Mouse (Mus musculus) hindbrain, postnatal 0 days (tissue): ENCODE measurements around the gene Awat2. TPM values are rescaled to one million over a fixed set of nuclear protein-coding genes. Genes with fewer than 3 reads are reported as not detected.

ENCODE experiments used
- ATAC-seq: fragments of 200-750 bp; cut with Nextera tagmentation; 2 replicates; pipeline ENCODE4 v1.8.0; 2017; ENCODE audit warnings: mild to moderate bottlenecking, moderate TSS enrichment, moderate library complexity
- DNase-seq: peaks from one replicate; pipeline ENCODE4 v3.0.0-alpha.2; 2015; ENCODE audit warnings: low spot score
- H3K27ac ChIP-seq: fragments of 300-500 bp; sonication (generic); 2 replicates; pipeline ENCODE4 v1.5.1; 2014; ENCODE audit warnings: mild to moderate bottlenecking
- H3K27me3 ChIP-seq: fragments of 300-500 bp; sonication (generic); 2 replicates; pipeline ENCODE4 v1.6.1; 2014; ENCODE audit warnings: low read length, mixed read lengths; ENCODE audit not compliant: insufficient read depth
- H3K36me3 ChIP-seq: fragments of 300-500 bp; sonication (generic); 2 replicates; pipeline ENCODE4 v1.6.1; 2014; ENCODE audit warnings: low read length, mixed read lengths; ENCODE audit not compliant: insufficient read depth
- H3K4me1 ChIP-seq: fragments of 300-500 bp; sonication (generic); 2 replicates; pipeline ENCODE4 v1.6.1; 2014; ENCODE audit warnings: antibody characterized with exemption, low read length, mixed read lengths; ENCODE audit not compliant: insufficient read depth
- H3K4me2 ChIP-seq: fragments of 300-500 bp; sonication (generic); 2 replicates; pipeline ENCODE4 v1.6.1; 2014; ENCODE audit warnings: low read depth, mild to moderate bottlenecking, low read length, moderate library complexity, mixed read lengths
- H3K4me3 ChIP-seq: fragments of 300-500 bp; sonication (generic); 2 replicates; pipeline ENCODE4 v1.5.1; 2014; ENCODE audit warnings: low read length
- H3K9ac ChIP-seq: fragments of 300-500 bp; sonication (generic); replicated peaks from 2 replicates; pipeline ENCODE4 v1.6.1; 2014; ENCODE audit warnings: mild to moderate bottlenecking, low read length, moderate library complexity, mixed read lengths
- H3K9me3 ChIP-seq: fragments of 300-500 bp; sonication (generic); 2 replicates; pipeline ENCODE4 v1.6.1; 2016; ENCODE audit warnings: low read length, mixed read lengths
- CTCF ChIP-seq: IDR thresholded peaks from 2 replicates; pipeline ENCODE4 v1.5.1; 2016; ENCODE audit warnings: antibody characterized with exemption, control low read depth, low read depth
- WGBS: fragments of 180-500 bp; shearing (Covaris S2); extraction: QIAGEN DNeasy Blood & Tissue Kit; methylation state at CpG from one replicate; pipeline ENCODE4 v1.1.7; 2014; 5-methylcytosine and 5-hydroxymethylcytosine counted together
- microRNA counts: library from miRNA; unstranded; fragments of <30 nt; microRNA quantifications from one replicate; lab custom pipeline; 2015
- microRNA-seq, 2 experiments: library from miRNA; unstranded; fragments of <30 nt; microRNA quantifications; one replicate each; pipeline ENCODE4; 2016
- polyA plus RNA-seq: library from polyadenylated mRNA; unstranded; fragments of >200 nt; fragmentation: Nextera tagmentation; extraction: Ambion mirVana; gene quantifications from 2 replicates; pipeline ENCODE4 v1.2.1, GENCODE M21; 2015
- total RNA-seq: library from RNA; depleted of rRNA; stranded (reverse); fragments of >200 nt; gene quantifications from 2 replicates; pipeline ENCODE4 v1.2.3, GENCODE M21; 2014; rRNA removed

Gene Awat2
- total and polyA plus RNA-seq, 2 experiments from 2014 or later, result 0.09 to 0.26 TPM

DNA sequence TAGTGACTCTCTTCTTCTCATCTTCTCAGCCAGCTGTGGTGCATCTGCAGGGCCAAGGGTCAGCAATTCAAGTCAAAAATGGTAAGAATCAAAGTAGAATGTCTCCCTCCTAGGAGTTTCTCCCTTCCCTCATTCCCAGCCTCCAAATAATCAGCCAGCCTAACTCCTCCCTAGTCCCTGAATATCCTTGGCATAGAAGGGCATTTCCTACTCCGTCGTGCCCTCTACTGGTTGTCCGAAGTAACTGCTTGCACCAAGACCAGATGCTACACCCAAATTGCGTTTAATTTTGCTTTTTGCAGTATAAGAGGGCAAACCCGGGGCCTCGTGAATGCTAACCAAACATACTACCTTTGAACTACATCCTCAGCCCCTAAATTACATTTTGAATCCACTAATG, 50.2 kb downstream of the Awat2 start:
- Histone ChIP-seq H3K9me3 (no peaks in the 10 kb centered on the region), H3K4me2 (no peak overlapping the region), H3K4me3 (no peak overlapping the region), H3K27me3 (no peaks in the 10 kb centered on the region; the same call in 1 of the 2 replicates), H3K4me1 (no peaks in the 10 kb centered on the region), H3K27ac (no peak overlapping the region), H3K36me3 (no peaks in the 10 kb centered on the region), H3K9ac (no peak overlapping the region)
- 33% methylated on average over 6 of the region's 6 CpGs for WGBS
- peak; percentile 73 for TF ChIP-seq CTCF
- ATAC-seq (peak; percentile 40; the same call in 1 of the 2 replicates), DNase-seq (peak; percentile 66)

DNA sequence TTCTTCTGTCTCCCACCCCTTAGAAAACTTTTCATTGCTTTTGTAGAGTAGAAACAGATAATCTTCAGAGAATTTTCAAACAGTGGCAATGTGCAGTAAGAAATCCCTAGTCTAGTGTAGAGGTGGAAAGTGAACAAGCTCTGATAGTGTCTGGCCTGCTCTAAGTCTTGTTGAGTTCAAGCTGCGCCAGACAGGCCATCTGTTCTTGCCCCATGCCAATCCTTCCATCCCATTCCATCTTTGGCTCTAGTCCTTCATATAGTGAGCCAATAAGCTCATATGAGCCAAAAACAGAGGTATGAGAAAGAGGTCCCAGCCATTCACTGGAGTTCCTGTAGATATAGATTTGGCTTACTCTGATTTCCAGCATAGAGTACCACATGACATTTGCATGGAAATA, 52.6 kb downstream of the Awat2 start:
- Histone ChIP-seq H3K9me3 (no peaks in the 10 kb centered on the region), H3K4me2 (no peak overlapping the region), H3K9ac (no peak overlapping the region), H3K27me3 (no peaks in the 10 kb centered on the region; the same call in 1 of the 2 replicates), H3K4me3 (no peak overlapping the region), H3K4me1 (no peaks in the 10 kb centered on the region), H3K27ac (no peak overlapping the region), H3K36me3 (no peaks in the 10 kb centered on the region)
- DNase-seq (peak; percentile 33), ATAC-seq (peak; percentile 61; the same call in 1 of the 2 replicates)
- 59% methylated on average over 1 of the region's 1 CpGs for WGBS
- TF ChIP-seq CTCF, result no peak

DNA sequence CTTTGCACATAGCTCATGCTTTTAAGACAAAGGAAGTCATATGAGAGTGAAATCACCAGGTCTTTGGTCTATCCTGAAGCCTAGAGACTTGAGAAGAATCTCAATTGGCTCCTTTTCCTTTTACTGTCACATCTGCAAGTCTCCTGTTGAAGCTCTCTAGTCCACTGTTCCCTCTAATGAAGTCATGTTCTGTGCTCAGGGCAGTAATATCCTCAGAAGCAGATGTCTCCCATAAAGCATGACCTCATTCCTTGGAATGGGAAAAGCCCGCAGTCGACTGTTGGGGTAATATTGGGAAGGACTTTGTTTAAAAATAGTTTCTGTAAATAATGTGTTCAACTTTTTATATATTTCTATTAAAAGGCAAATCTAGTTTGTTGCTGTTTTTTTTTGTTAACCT, 85.5 kb downstream of the Awat2 start:
- no peak for TF ChIP-seq CTCF
- no peaks in the 10 kb centered on the region for H3K36me3 ChIP-seq
- H3K4me1 ChIP-seq, result no peaks in the 10 kb centered on the region
- no peak overlapping the region for H3K27ac ChIP-seq
- no peak overlapping the region for H3K4me2 ChIP-seq
- DNase-seq (no peak), ATAC-seq (no peak)
- H3K9ac ChIP-seq, result no peak overlapping the region
- no peaks in the 10 kb centered on the region for H3K27me3 ChIP-seq
- H3K4me3 ChIP-seq, result no peak overlapping the region
- H3K9me3 ChIP-seq, result no peaks in the 10 kb centered on the region
- 90% methylated on average over 2 of the region's 2 CpGs for WGBS

MicroRNAs within 50 kb of the gene (microRNA counts, 519-probe panel; counts per million panel counts)
- 3,698 counts per million, percentile 64 among the panel's probes with 10 or more counts for microRNA mmu-miR-676 (lab: Ali Mortazavi, UCI)

Small RNA genes within 50 kb of the gene (microRNA-seq; reads per million reads assigned to microRNA genes)
- gene Mir676, result 768 to 1,116 reads per million in 2 experiments

Other genes starting within 250 kb of the Awat2 start
- not detected in 2 replicates for gene Otud6a, start 13.7 kb downstream of the Awat2 start, total RNA-seq
- not detected in 2 replicates for gene Otud6a, start 13.7 kb downstream of the Awat2 start, polyA plus RNA-seq
- 32.9 and 35.2 TPM in 2 replicates for gene Igbp1, start 51.6 kb upstream of the Awat2 start, total RNA-seq
- 28.8 and 30.0 TPM in 2 replicates for gene Igbp1, start 51.6 kb upstream of the Awat2 start, polyA plus RNA-seq
- gene Dgat2l6, start 82.1 kb upstream of the Awat2 start, total RNA-seq, result not detected in 2 replicates
- gene Dgat2l6, start 82.1 kb upstream of the Awat2 start, polyA plus RNA-seq, result not detected in 2 replicates
- gene Awat1, start 129.5 kb upstream of the Awat2 start, total RNA-seq, result not detected in 2 replicates
- not detected in 2 replicates for gene Awat1, start 129.5 kb upstream of the Awat2 start, polyA plus RNA-seq
- gene P2ry4, start 152.2 kb upstream of the Awat2 start, total RNA-seq, result 0.05 TPM in 1 of 2 replicates, not detected in the other
- gene P2ry4, start 152.2 kb upstream of the Awat2 start, polyA plus RNA-seq, result 0.03 TPM in 1 of 2 replicates, not detected in the other
- not detected in 2 replicates for gene Arr3, start 162.8 kb upstream of the Awat2 start, total RNA-seq
- 0.19 TPM in 1 of 2 replicates, not detected in the other for gene Arr3, start 162.8 kb upstream of the Awat2 start, polyA plus RNA-seq
- 5.2 and 6.4 TPM in 2 replicates for gene Kif4, start 183.0 kb upstream of the Awat2 start, total RNA-seq
- gene Kif4, start 183.0 kb upstream of the Awat2 start, polyA plus RNA-seq, result 4.1 and 4.6 TPM in 2 replicates
- gene Pdzd11, start 183.9 kb upstream of the Awat2 start, total RNA-seq, result 29.0 and 35.5 TPM in 2 replicates
- 76.7 and 83.3 TPM in 2 replicates for gene Pdzd11, start 183.9 kb upstream of the Awat2 start, polyA plus RNA-seq